Mouse (Mus musculus) left cerebral cortex, adult 8-10 months (tissue): ENCODE measurements around the gene Otogl. TPM values are rescaled to one million over a fixed set of nuclear protein-coding genes. Genes with fewer than 3 reads are reported as not detected.

Source experiments
- total RNA-seq, 4 experiments: library from RNA; stranded (reverse); gene quantifications; 2 replicates each; pipeline ENCODE4 v1.2.4; 2022

The Otogl gene
- total RNA-seq, 4 experiments from 2014 or later, result 0.15 to 0.21 (median 0.17) TPM

Other genes with a start within 250 kb of the Otogl start
- gene Ptprq, start 192.1 kb downstream of the Otogl start, total RNA-seq, result under 1 TPM in 3 of 4 experiments, not detected in 1; 0.11 to 0.25 (median 0.23) TPM